Mouse (Mus musculus) lung, postnatal 0 days (tissue): Measurements from ENCODE around the gene Ptprg.

Experiments used
- CTCF ChIP-seq: IDR thresholded peaks from 2 replicates; pipeline ENCODE4 v1.5.1; 2016; ENCODE audit warnings: antibody characterized with exemption, mild to moderate bottlenecking
- EP300 ChIP-seq: IDR thresholded peaks from 2 replicates; pipeline ENCODE4 v1.6.1; 2016; ENCODE audit warnings: antibody characterized with exemption, mild to moderate bottlenecking, control low read depth

- TF ChIP-seq CTCF (no peak), EP300 (no peak)
These were observed 130.8 kb downstream of the Ptprg start for GRCm38 (mm10) chr14:11684104-11684503.
